Mouse (Mus musculus) liver, postnatal 0 days (tissue): ENCODE data around the gene Efcab11. TPM values are rescaled to one million over a fixed set of nuclear protein-coding genes. Genes with fewer than 3 reads are reported as not detected.

ENCODE experiments used
- ATAC-seq: fragments of 200-750 bp; cut with Nextera tagmentation; 2 replicates; pipeline ENCODE4 v1.8.0; 2017; ENCODE audit warnings: mild to moderate bottlenecking, moderate library complexity
- DNase-seq: peaks from one replicate; pipeline ENCODE4 v3.0.0-alpha.2; 2016
- H3K27ac ChIP-seq: fragments of 300-500 bp; sonication (generic); 2 replicates; pipeline ENCODE4 v1.5.1; 2014; ENCODE audit warnings: antibody characterized with exemption, moderate library complexity, mild to moderate bottlenecking, low read depth
- H3K27me3 ChIP-seq: fragments of 300-500 bp; sonication (generic); 2 replicates; pipeline ENCODE4 v1.6.1; 2014; ENCODE audit warnings: low read length, control low read depth, mixed read lengths; ENCODE audit not compliant: insufficient read depth
- H3K36me3 ChIP-seq: fragments of 300-500 bp; sonication (generic); replicated peaks from 2 replicates; pipeline ENCODE4 v1.6.1; 2014; ENCODE audit warnings: mild to moderate bottlenecking, control low read depth, low read length, moderate library complexity, mixed read lengths; ENCODE audit not compliant: insufficient read depth
- H3K4me1 ChIP-seq: fragments of 300-500 bp; sonication (generic); 2 replicates; pipeline ENCODE4 v1.6.1; 2014; ENCODE audit warnings: antibody characterized with exemption, mild to moderate bottlenecking, control low read depth; ENCODE audit not compliant: insufficient read depth
- H3K4me2 ChIP-seq: fragments of 300-500 bp; sonication (generic); 2 replicates; pipeline ENCODE4 v1.6.1; 2014; ENCODE audit warnings: low read depth, mild to moderate bottlenecking, low read length, moderate library complexity, mixed read lengths
- H3K4me3 ChIP-seq: fragments of 300-500 bp; sonication (generic); 2 replicates; pipeline ENCODE4 v1.5.1; 2014; ENCODE audit warnings: low read depth, low read length
- H3K9ac ChIP-seq: fragments of 300-500 bp; sonication (generic); replicated peaks from 2 replicates; pipeline ENCODE4 v1.6.1; 2014; ENCODE audit warnings: mild to moderate bottlenecking, moderate library complexity
- H3K9me3 ChIP-seq: fragments of 300-500 bp; sonication (generic); 2 replicates; pipeline ENCODE4 v1.6.1; 2016; ENCODE audit warnings: mild to moderate bottlenecking, control low read depth, low read length, mixed read lengths
- CTCF ChIP-seq: sonication (generic); IDR thresholded peaks from 2 replicates; pipeline ENCODE4 v1.5.1; 2016; ENCODE audit warnings: antibody characterized with exemption, low read depth
- EP300 ChIP-seq: IDR thresholded peaks from 2 replicates; pipeline ENCODE4 v1.6.1; 2016; ENCODE audit warnings: antibody characterized with exemption, low read depth, mild to moderate bottlenecking
- WGBS: fragments of 180-500 bp; shearing (Covaris S2); extraction: QIAGEN DNeasy Blood & Tissue Kit; methylation state at CpG from one replicate; pipeline ENCODE4 v1.1.7; 2014; ENCODE audit not compliant: insufficient replicate concordance; 5-methylcytosine and 5-hydroxymethylcytosine counted together
- polyA plus RNA-seq: library from polyadenylated mRNA; unstranded; fragments of >200 nt; fragmentation: Nextera tagmentation; extraction: Ambion mirVana; gene quantifications from 2 replicates; pipeline ENCODE4 v1.2.1, GENCODE M21; 2015

The Efcab11 gene
- polyA plus RNA-seq, 1 experiment from 2014 or later, result 3.3 TPM

- 77% methylated on average over 5 of the region's 5 CpGs for WGBS
- Histone ChIP-seq H3K9ac (no peak overlapping the region), H3K4me1 (no peaks in the 10 kb centered on the region), H3K27me3 (no peaks in the 10 kb centered on the region), H3K9me3 (no peaks in the 10 kb centered on the region), H3K4me2 (no peak overlapping the region), H3K36me3 (peaks cover 6% of the 10 kb centered on the region; the same call in 1 of the 2 replicates), H3K27ac (no peak overlapping the region), H3K4me3 (no peak overlapping the region)
- TF ChIP-seq CTCF, result no peak
- no peak for TF ChIP-seq EP300
- DNase-seq (no peak), ATAC-seq (no peak)
Measured at GRCm38 (mm10) chr12:99923131-99923606, 38.9 kb upstream of the Efcab11 start.

GRCm38 (mm10) chr12:99921045-99921444 lies 36.8 kb upstream of the Efcab11 start:
- H3K4me3 ChIP-seq, result no peak overlapping the region
- H3K9ac ChIP-seq, result no peak overlapping the region
- TF ChIP-seq EP300 (no peak), CTCF (peak; percentile 66)
- H3K36me3 ChIP-seq, result peaks cover 8% of the 10 kb centered on the region; the same call in 1 of the 2 replicates
- no peak overlapping the region for H3K27ac ChIP-seq
- no peak for ATAC-seq
- no peaks in the 10 kb centered on the region for H3K9me3 ChIP-seq
- 79% methylated on average over 3 of the region's 3 CpGs for WGBS
- H3K4me1 ChIP-seq, result no peaks in the 10 kb centered on the region
- no peaks in the 10 kb centered on the region for H3K27me3 ChIP-seq
- H3K4me2 ChIP-seq, result no peak overlapping the region
- DNase-seq, result peak; percentile 28

GRCm38 (mm10) chr12:99919636-99920035 lies 35.4 kb upstream of the Efcab11 start:
- no peak overlapping the region for H3K9ac ChIP-seq
- no peak for DNase-seq
- no peaks in the 10 kb centered on the region for H3K9me3 ChIP-seq
- H3K27ac ChIP-seq, result no peak overlapping the region
- H3K4me2 ChIP-seq, result no peak overlapping the region
- H3K4me1 ChIP-seq, result no peaks in the 10 kb centered on the region
- WGBS, result 83% methylated on average over 3 of the region's 3 CpGs
- H3K4me3 ChIP-seq, result no peak overlapping the region
- H3K36me3 ChIP-seq, result peaks cover 10% of the 10 kb centered on the region
- no peak for ATAC-seq
- TF ChIP-seq EP300, result no peak
- no peak for TF ChIP-seq CTCF
- H3K27me3 ChIP-seq, result no peaks in the 10 kb centered on the region

GRCm38 (mm10) chr12:99917800-99918427 lies 33.7 kb upstream of the Efcab11 start:
- H3K4me1 ChIP-seq, result no peaks in the 10 kb centered on the region
- WGBS, result 84% methylated on average over 15 of the region's 15 CpGs
- DNase-seq, result no peak
- H3K9ac ChIP-seq, result no peak overlapping the region
- no peak overlapping the region for H3K4me2 ChIP-seq
- ATAC-seq, result no peak
- H3K36me3 ChIP-seq, result peaks cover 16% of the 10 kb centered on the region
- no peaks in the 10 kb centered on the region for H3K9me3 ChIP-seq
- H3K27ac ChIP-seq, result no peak overlapping the region
- no peak for TF ChIP-seq EP300
- TF ChIP-seq CTCF, result no peak
- H3K27me3 ChIP-seq, result no peaks in the 10 kb centered on the region
- no peak overlapping the region for H3K4me3 ChIP-seq

- Histone ChIP-seq H3K27ac (no peak overlapping the region), H3K27me3 (no peaks in the 10 kb centered on the region), H3K4me1 (no peaks in the 10 kb centered on the region), H3K4me2 (no peak overlapping the region), H3K9me3 (no peaks in the 10 kb centered on the region), H3K4me3 (no peak overlapping the region), H3K9ac (no peak overlapping the region), H3K36me3 (peaks cover 37% of the 10 kb centered on the region)
- WGBS, result 80% methylated on average over 12 of the region's 12 CpGs
- no peak for DNase-seq
- TF ChIP-seq EP300, result no peak
- no peak for TF ChIP-seq CTCF
- no peak for ATAC-seq
Measured at GRCm38 (mm10) chr12:99911466-99911865, 27.2 kb upstream of the Efcab11 start.

- WGBS, result 85% methylated on average over 5 of the region's 5 CpGs
- peaks cover 34% of the 10 kb centered on the region for H3K36me3 ChIP-seq
Measured at GRCm38 (mm10) chr12:99904537-99904936, 20.3 kb upstream of the Efcab11 start.

More at GRCm38 (mm10) chr12:99904537-99904936, 20.3 kb upstream of the Efcab11 start:
- Histone ChIP-seq H3K9me3 (no peaks in the 10 kb centered on the region), H3K9ac (no peak overlapping the region), H3K4me3 (no peak overlapping the region), H3K4me1 (no peaks in the 10 kb centered on the region), H3K4me2 (no peak overlapping the region), H3K27ac (no peak overlapping the region), H3K27me3 (no peaks in the 10 kb centered on the region)
- DNase-seq, result no peak
- ATAC-seq, result no peak
- no peak for TF ChIP-seq CTCF
- TF ChIP-seq EP300, result no peak
